Mouse (Mus musculus) kidney, postnatal 14 days (tissue): ENCODE measurements at regions not wholly inside any gene's neighbourhood (a gene's known extent, or its start where the extent isn't known, plus 50 kb on each side); places are given as distances from the start of the nearest gene placed in this dataset.

Experiments used
- DNase-seq: peaks from one replicate; pipeline ENCODE4 v3.0.0; 2022; ENCODE audit warnings: mixed read lengths

GRCm38 (mm10) chr3:56590071-56590470 lies 406.6 kb upstream of the Nbea start:
- peak; percentile 1 for DNase-seq

GRCm38 (mm10) chr3:56575422-56575821 lies 391.9 kb upstream of the Nbea start:
- peak; percentile 57 for DNase-seq

- peak; percentile 2 for DNase-seq
These were observed 352.7 kb upstream of the Nbea start for GRCm38 (mm10) chr3:56536178-56536577.

- DNase-seq, result no peak
These were observed 320.9 kb upstream of the Nbea start for GRCm38 (mm10) chr3:56504445-56504844.

GRCm38 (mm10) chr3:56499301-56499700 lies 315.8 kb upstream of the Nbea start:
- no peak for DNase-seq

GRCm38 (mm10) chr3:56493937-56494336 lies 310.4 kb upstream of the Nbea start:
- no peak for DNase-seq

- DNase-seq, result no peak
These were observed 305.7 kb upstream of the Nbea start for GRCm38 (mm10) chr3:56489154-56489553.

- DNase-seq, result no peak
These were observed 302.3 kb upstream of the Nbea start for GRCm38 (mm10) chr3:56485550-56486400.

GRCm38 (mm10) chr3:56484096-56484495 lies 300.6 kb upstream of the Nbea start:
- no peak for DNase-seq

- DNase-seq, result no peak
These were observed 299.9 kb upstream of the Nbea start for GRCm38 (mm10) chr3:56483370-56483769.

- no peak for DNase-seq
These were observed 296.0 kb upstream of the Nbea start for GRCm38 (mm10) chr3:56479529-56479928.

- no peak for DNase-seq
These were observed 295.1 kb upstream of the Nbea start for GRCm38 (mm10) chr3:56478544-56479140.

GRCm38 (mm10) chr3:56475529-56476527 lies 292.3 kb upstream of the Nbea start:
- no peak for DNase-seq

- DNase-seq, result no peak
These were observed 289.1 kb upstream of the Nbea start for GRCm38 (mm10) chr3:56472651-56473050.

- no peak for DNase-seq
These were observed 288.3 kb upstream of the Nbea start for GRCm38 (mm10) chr3:56471823-56472222.

- no peak for DNase-seq
These were observed 287.7 kb upstream of the Nbea start for GRCm38 (mm10) chr3:56471185-56471584.

GRCm38 (mm10) chr3:56457625-56458024 lies 274.1 kb upstream of the Nbea start:
- DNase-seq, result no peak

GRCm38 (mm10) chr3:56456317-56456716 lies 272.8 kb upstream of the Nbea start:
- DNase-seq, result no peak

GRCm38 (mm10) chr3:56438900-56439299 lies 255.4 kb upstream of the Nbea start:
- DNase-seq, result peak; percentile 48

- peak; percentile 12 for DNase-seq
These were observed 254.7 kb upstream of the Nbea start for GRCm38 (mm10) chr3:56438020-56438747.

GRCm38 (mm10) chr3:56437058-56437457 lies 253.6 kb upstream of the Nbea start:
- DNase-seq, result peak; percentile 59

GRCm38 (mm10) chr3:56433495-56433894 lies 250.0 kb upstream of the Nbea start:
- no peak for DNase-seq
